Mouse (Mus musculus) ES-Bruce4 (cell line): ENCODE measurements around the gene Tmtc4. TPM values are rescaled to one million over a fixed set of nuclear protein-coding genes. Genes with fewer than 3 reads are reported as not detected.

Experiments
- H3K27ac ChIP-seq: 2 replicates; pipeline ENCODE4 v1.5.1; 2012; ENCODE audit warnings: low read length, inconsistent platforms; ENCODE audit not compliant: insufficient read depth
- H3K27me3 ChIP-seq: 2 replicates; pipeline ENCODE4 v1.6.1; 2012; ENCODE audit warnings: mild to moderate bottlenecking, low read length, inconsistent platforms; ENCODE audit not compliant: control insufficient read depth, poor library complexity, insufficient read depth, severe bottlenecking
- H3K36me3 ChIP-seq: 2 replicates; pipeline ENCODE4 v1.6.1; 2012; ENCODE audit warnings: inconsistent platforms, mild to moderate bottlenecking, low read length, moderate library complexity; ENCODE audit not compliant: control insufficient read depth, poor library complexity, insufficient read depth, severe bottlenecking
- H3K4me1 ChIP-seq: one replicate; pipeline ENCODE4 v1.8.1; 2011; ENCODE audit warnings: low read length; ENCODE audit not compliant: control insufficient read depth, insufficient read depth
- H3K4me3 ChIP-seq: 2 replicates; pipeline ENCODE4 v1.5.1; 2011; ENCODE audit warnings: low read depth, mild to moderate bottlenecking, low read length
- H3K9ac ChIP-seq: 2 replicates; pipeline ENCODE4 v1.6.1; 2012; ENCODE audit warnings: low read depth, mild to moderate bottlenecking, inconsistent platforms; ENCODE audit not compliant: poor library complexity, severe bottlenecking
- H3K9me3 ChIP-seq: replicated peaks from 2 replicates; pipeline ENCODE4 v1.6.1; 2012; ENCODE audit warnings: mild to moderate bottlenecking, low read length, inconsistent platforms; ENCODE audit not compliant: control insufficient read depth, poor library complexity, insufficient read depth, severe bottlenecking
- CTCF ChIP-seq: IDR thresholded peaks from one replicate; pipeline ENCODE4 v1.8.1; 2011; ENCODE audit warnings: low read depth, low read length
- EP300 ChIP-seq: IDR thresholded peaks from 2 replicates; pipeline ENCODE4 v1.6.1; 2011; ENCODE audit warnings: low read depth, low read length; ENCODE audit not compliant: insufficient read depth
- POLR2A ChIP-seq: IDR thresholded peaks from one replicate; pipeline ENCODE4 v1.8.1; 2011; ENCODE audit warnings: low read length; ENCODE audit not compliant: insufficient read depth
- polyA plus RNA-seq: library from polyadenylated mRNA; stranded (reverse); fragments of >200 nt; gene quantifications from 2 replicates; pipeline ENCODE4 v1.2.4, GENCODE M21; 2011; ENCODE audit warnings: low read depth; ENCODE audit not compliant: missing spikeins, insufficient read depth, insufficient read length

The Tmtc4 gene
- polyA plus RNA-seq, 1 experiment, result 20.7 TPM

- Histone ChIP-seq H3K9me3 (no peaks in the 10 kb centered on the region), H3K27me3 (no peaks in the 10 kb centered on the region; the same call in 1 of the 2 replicates), H3K27ac (no peak overlapping the region), H3K4me1 (no peaks in the 10 kb centered on the region), H3K36me3 (no peaks in the 10 kb centered on the region), H3K4me3 (no peak overlapping the region), H3K9ac (no peak overlapping the region)
- no peak for TF ChIP-seq EP300
- no peak for TF ChIP-seq CTCF
- TF ChIP-seq POLR2A, result no peak
Observed at GRCm38 (mm10) chr14:122911265-122911664, 72.6 kb downstream of the Tmtc4 start.

GRCm38 (mm10) chr14:122909368-122910091, 74.3 kb downstream of the Tmtc4 start:
- no peak for TF ChIP-seq CTCF
- no peak for TF ChIP-seq EP300
- no peak for TF ChIP-seq POLR2A
- Histone ChIP-seq H3K4me1 (no peaks in the 10 kb centered on the region), H3K9ac (no peak overlapping the region), H3K27me3 (no peaks in the 10 kb centered on the region; the same call in 1 of the 2 replicates), H3K27ac (no peak overlapping the region), H3K36me3 (no peaks in the 10 kb centered on the region), H3K4me3 (no peak overlapping the region), H3K9me3 (no peaks in the 10 kb centered on the region)

GRCm38 (mm10) chr14:122908075-122908474, 75.8 kb downstream of the Tmtc4 start:
- TF ChIP-seq POLR2A (no peak), EP300 (no peak), CTCF (no peak)
- no peaks in the 10 kb centered on the region for H3K36me3 ChIP-seq
- no peak overlapping the region for H3K4me3 ChIP-seq
- no peak overlapping the region for H3K27ac ChIP-seq
- H3K27me3 ChIP-seq, result no peaks in the 10 kb centered on the region; the same call in 1 of the 2 replicates
- no peak overlapping the region for H3K9ac ChIP-seq
- no peaks in the 10 kb centered on the region for H3K9me3 ChIP-seq
- no peaks in the 10 kb centered on the region for H3K4me1 ChIP-seq

- no peaks in the 10 kb centered on the region for H3K4me1 ChIP-seq
- no peak overlapping the region for H3K27ac ChIP-seq
- no peak for TF ChIP-seq CTCF
- TF ChIP-seq POLR2A, result no peak
- no peak for TF ChIP-seq EP300
- no peaks in the 10 kb centered on the region for H3K27me3 ChIP-seq
- H3K9me3 ChIP-seq, result no peaks in the 10 kb centered on the region
- H3K9ac ChIP-seq, result no peak overlapping the region
- no peak overlapping the region for H3K4me3 ChIP-seq
- H3K36me3 ChIP-seq, result no peaks in the 10 kb centered on the region
Observed at GRCm38 (mm10) chr14:122905007-122905406, 78.8 kb downstream of the Tmtc4 start.

GRCm38 (mm10) chr14:122903923-122904351, 79.9 kb downstream of the Tmtc4 start:
- TF ChIP-seq CTCF (no peak), EP300 (no peak), POLR2A (no peak)
- Histone ChIP-seq H3K4me1 (no peaks in the 10 kb centered on the region), H3K9me3 (no peaks in the 10 kb centered on the region), H3K27ac (no peak overlapping the region), H3K9ac (no peak overlapping the region), H3K4me3 (no peak overlapping the region), H3K27me3 (no peaks in the 10 kb centered on the region), H3K36me3 (no peaks in the 10 kb centered on the region)

- TF ChIP-seq EP300, result no peak
- TF ChIP-seq CTCF, result no peak
- TF ChIP-seq POLR2A, result no peak
- no peak overlapping the region for H3K27ac ChIP-seq
Observed at GRCm38 (mm10) chr14:122902884-122903283, 81.0 kb downstream of the Tmtc4 start.

More at GRCm38 (mm10) chr14:122902884-122903283, 81.0 kb downstream of the Tmtc4 start:
- no peaks in the 10 kb centered on the region for H3K27me3 ChIP-seq
- H3K4me1 ChIP-seq, result no peaks in the 10 kb centered on the region
- no peak overlapping the region for H3K4me3 ChIP-seq
- no peaks in the 10 kb centered on the region for H3K36me3 ChIP-seq
- no peak overlapping the region for H3K9ac ChIP-seq
- H3K9me3 ChIP-seq, result no peaks in the 10 kb centered on the region
